Mouse (Mus musculus): ENCODE results near the gene Vps54.

- TF ChIP-seq CTCF (IDR thresholded peaks at IDR 0.05) (no peak), EP300 (IDR thresholded peaks at IDR 0.05) (no peak)
Measured at GRCm38 (mm10) chr11:21224983-21225382, 14.1 kb upstream of the Vps54 start.

Measured in lung, postnatal 0 days (tissue).